Mouse (Mus musculus) brain, embryonic 18.5 days (tissue): ENCODE data around the gene Gm29554.
"Not testable (repeated sequence)": the region's sequence is repeated elsewhere in the genome, so short reads cannot be mapped to it uniquely, and the experiment has no call there.

Experiments
- DNase-seq: peaks from one replicate; pipeline ENCODE4 v3.0.0-alpha.2; 2012; ENCODE audit warnings: low read depth, low spot score

Gm29554 gene

DNA sequence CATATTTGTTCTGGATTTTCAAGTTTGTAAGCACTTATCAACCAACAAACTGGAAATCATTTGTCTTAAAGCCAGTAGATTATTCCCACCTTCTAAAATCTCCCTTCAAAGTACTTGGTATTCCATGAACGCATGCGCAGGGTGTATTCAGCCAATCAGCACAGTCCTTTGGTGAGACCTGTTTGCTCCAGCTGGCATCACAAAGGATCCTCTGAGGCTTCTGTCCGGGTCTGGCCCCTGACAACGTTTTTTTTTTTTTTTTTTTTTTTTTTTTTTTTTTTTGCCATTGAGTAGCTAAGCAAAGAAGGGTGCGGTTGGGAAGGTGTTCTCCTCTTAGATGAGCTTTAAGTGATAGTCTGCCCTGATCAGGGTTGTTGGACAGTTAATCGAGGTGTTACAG is at the start of gene Gm29554:
TSS of gene Gm29554 (plus strand) at position 301 of the 400 bp plus-strand sequence.
- DNase-seq = not testable (repeated sequence)
